Mouse (Mus musculus) lung, postnatal 4 days (tissue): ENCODE results near the gene Gpr176.

Experiments used
- DNase-seq, 2 experiments: peaks; one replicate each; pipeline ENCODE4 v3.0.0; 2021

The Gpr176 gene

GRCm38 (mm10) chr2:118228486-118229079 is 144.6 kb downstream of the Gpr176 start:
- no peak for DNase-seq
